Mouse (Mus musculus) layer of hippocampus, postnatal 10 days (tissue): ENCODE measurements at regions not wholly inside any gene's neighbourhood (a gene's known extent, or its start where the extent isn't known, plus 50 kb on each side); places are given as distances from the start of the nearest gene placed in this dataset.

Experiments
- DNase-seq, 2 experiments: peaks; one replicate each; pipeline ENCODE4 v3.0.0; 2021; ENCODE audit warnings: low spot score in 2 of 2

GRCm38 (mm10) chrX:37753474-37753873 is 51.2 kb upstream of the Rhox5 start:
- DNase-seq = peak in 1 of 2 experiments; percentile 0

GRCm38 (mm10) chrX:37754385-37754784 is 50.3 kb upstream of the Rhox5 start:
- no peak for DNase-seq
